Mouse (Mus musculus) lung, embryonic 16.5 days (tissue): Measurements from ENCODE around the gene Hephl1. TPM values are rescaled to one million over a fixed set of nuclear protein-coding genes. Genes with fewer than 3 reads are reported as not detected.

Experiments used
- ATAC-seq: fragments of 200-750 bp; cut with Nextera tagmentation; 2 replicates; pipeline ENCODE4 v1.8.0; 2017; ENCODE audit warnings: low read depth, mild to moderate bottlenecking, moderate library complexity
- H3K27ac ChIP-seq: fragments of 300-500 bp; sonication (generic); 2 replicates; pipeline ENCODE4 v1.5.1; 2014; ENCODE audit warnings: mild to moderate bottlenecking, control low read depth, low read length
- H3K27me3 ChIP-seq: fragments of 300-500 bp; sonication (generic); 2 replicates; pipeline ENCODE4 v1.6.1; 2014; ENCODE audit warnings: low read depth, low read length, mixed read lengths; ENCODE audit not compliant: control insufficient read depth, insufficient read depth
- H3K36me3 ChIP-seq: fragments of 300-500 bp; sonication (generic); 2 replicates; pipeline ENCODE4 v1.6.1; 2014; ENCODE audit warnings: low read length; ENCODE audit not compliant: control insufficient read depth, insufficient read depth
- H3K4me1 ChIP-seq: fragments of 300-500 bp; sonication (generic); replicated peaks from 2 replicates; pipeline ENCODE4 v1.6.1; 2014; ENCODE audit warnings: low read length, mixed read lengths; ENCODE audit not compliant: control insufficient read depth, insufficient read depth
- H3K4me2 ChIP-seq: fragments of 300-500 bp; sonication (generic); 2 replicates; pipeline ENCODE4 v1.6.1; 2014; ENCODE audit warnings: low read depth, low read length, control low read depth
- H3K4me3 ChIP-seq: fragments of 300-500 bp; sonication (generic); 2 replicates; pipeline ENCODE4 v1.5.1; 2014; ENCODE audit warnings: mild to moderate bottlenecking, low read length, control low read depth
- H3K9ac ChIP-seq: fragments of 300-500 bp; sonication (generic); 2 replicates; pipeline ENCODE4 v1.6.1; 2014; ENCODE audit warnings: low read length, control low read depth
- H3K9me3 ChIP-seq: fragments of 300-500 bp; sonication (generic); 2 replicates; pipeline ENCODE4 v1.6.1; 2016; ENCODE audit warnings: low read length; ENCODE audit not compliant: control insufficient read depth
- WGBS: fragments of 180-500 bp; shearing (Covaris S2); extraction: QIAGEN DNeasy Blood & Tissue Kit; methylation state at CpG from one replicate; pipeline ENCODE4 v1.1.7; 2014; 5-methylcytosine and 5-hydroxymethylcytosine counted together
- polyA plus RNA-seq: library from polyadenylated mRNA; unstranded; fragments of >200 nt; fragmentation: Nextera tagmentation; extraction: Ambion mirVana; gene quantifications from 2 replicates; pipeline ENCODE4 v1.2.1, GENCODE M21; 2015

Hephl1 gene
- polyA plus RNA-seq, 1 experiment from 2014 or later, result not detected

GRCm38 (mm10) chr9:15030771-15031170 is 81.1 kb downstream of the Hephl1 start:
- H3K4me3 ChIP-seq, result no peak overlapping the region
- 0 out of 2 replicates have a peak overlapping the region, but pooled peaks have one; percentile 8 for H3K4me2 ChIP-seq
- no peaks in the 10 kb centered on the region for H3K27me3 ChIP-seq
- 0 out of 2 replicates have a peak overlapping the region, but pooled peaks have one; percentile 25 for H3K27ac ChIP-seq
- ATAC-seq, result peak; percentile 84
- WGBS, result 38% methylated on average over 8 of the region's 8 CpGs
- H3K9me3 ChIP-seq, result no peaks in the 10 kb centered on the region
- H3K4me1 ChIP-seq, result peaks cover 12% of the 10 kb centered on the region
- no peaks in the 10 kb centered on the region for H3K36me3 ChIP-seq
- no peak overlapping the region for H3K9ac ChIP-seq

- Histone ChIP-seq H3K9ac (no peak overlapping the region), H3K36me3 (no peaks in the 10 kb centered on the region), H3K27me3 (no peaks in the 10 kb centered on the region), H3K4me3 (no peak overlapping the region), H3K4me1 (peaks cover 9% of the 10 kb centered on the region), H3K9me3 (no peaks in the 10 kb centered on the region), H3K27ac (no peak overlapping the region), H3K4me2 (no peak overlapping the region)
- 60% methylated on average over 4 of the region's 5 CpGs for WGBS
- peak; percentile 36; the same call in 1 of the 2 replicates for ATAC-seq
Observed at GRCm38 (mm10) chr9:15029025-15029727, 82.7 kb downstream of the Hephl1 start.

GRCm38 (mm10) chr9:15027725-15028124 is 84.2 kb downstream of the Hephl1 start:
- Histone ChIP-seq H3K9me3 (no peaks in the 10 kb centered on the region), H3K9ac (no peak overlapping the region), H3K4me1 (peaks cover 9% of the 10 kb centered on the region), H3K27ac (no peak overlapping the region), H3K36me3 (no peaks in the 10 kb centered on the region), H3K27me3 (no peaks in the 10 kb centered on the region), H3K4me3 (no peak overlapping the region), H3K4me2 (no peak overlapping the region)
- WGBS, result 68% methylated on average over 3 of the region's 3 CpGs
- no peak for ATAC-seq

- Histone ChIP-seq H3K9me3 (no peaks in the 10 kb centered on the region), H3K4me3 (no peak overlapping the region), H3K36me3 (no peaks in the 10 kb centered on the region), H3K27me3 (no peaks in the 10 kb centered on the region), H3K4me2 (no peak overlapping the region), H3K27ac (no peak overlapping the region), H3K9ac (no peak overlapping the region), H3K4me1 (no peaks in the 10 kb centered on the region)
- no peak for ATAC-seq
- WGBS, result 92% methylated on average over 1 of the region's 1 CpGs
Observed at GRCm38 (mm10) chr9:15023049-15023448, 88.9 kb downstream of the Hephl1 start.

- Histone ChIP-seq H3K27me3 (no peaks in the 10 kb centered on the region), H3K9me3 (no peaks in the 10 kb centered on the region), H3K4me3 (no peak overlapping the region), H3K27ac (no peak overlapping the region), H3K9ac (no peak overlapping the region), H3K4me1 (no peaks in the 10 kb centered on the region), H3K36me3 (no peaks in the 10 kb centered on the region), H3K4me2 (no peak overlapping the region)
- 80% methylated on average over 9 of the region's 9 CpGs for WGBS
- ATAC-seq, result no peak
Observed at GRCm38 (mm10) chr9:15021156-15021555, 90.8 kb downstream of the Hephl1 start.

GRCm38 (mm10) chr9:15020561-15021080 is 91.3 kb downstream of the Hephl1 start:
- H3K4me3 ChIP-seq, result no peak overlapping the region
- ATAC-seq, result no peak
- no peaks in the 10 kb centered on the region for H3K9me3 ChIP-seq
- no peak overlapping the region for H3K9ac ChIP-seq
- WGBS, result 87% methylated on average over 5 of the region's 5 CpGs
- no peak overlapping the region for H3K27ac ChIP-seq
- no peak overlapping the region for H3K4me2 ChIP-seq
- no peaks in the 10 kb centered on the region for H3K4me1 ChIP-seq
- H3K27me3 ChIP-seq, result no peaks in the 10 kb centered on the region
- H3K36me3 ChIP-seq, result no peaks in the 10 kb centered on the region

GRCm38 (mm10) chr9:15018756-15019131 is 93.2 kb downstream of the Hephl1 start:
- Histone ChIP-seq H3K27ac (no peak overlapping the region), H3K4me2 (no peak overlapping the region), H3K9me3 (no peaks in the 10 kb centered on the region), H3K9ac (no peak overlapping the region), H3K36me3 (no peaks in the 10 kb centered on the region; the same call in 1 of the 2 replicates), H3K4me1 (no peaks in the 10 kb centered on the region), H3K27me3 (no peaks in the 10 kb centered on the region), H3K4me3 (no peak overlapping the region)
- ATAC-seq, result no peak
- WGBS, result 73% methylated on average over 5 of the region's 5 CpGs

- Histone ChIP-seq H3K27me3 (no peaks in the 10 kb centered on the region), H3K4me2 (no peak overlapping the region), H3K9me3 (no peaks in the 10 kb centered on the region), H3K36me3 (no peaks in the 10 kb centered on the region; the same call in 1 of the 2 replicates), H3K4me1 (no peaks in the 10 kb centered on the region), H3K9ac (no peak overlapping the region), H3K4me3 (no peak overlapping the region), H3K27ac (no peak overlapping the region)
- ATAC-seq, result no peak; the same call in 1 of the 2 replicates
- WGBS, result 79% methylated on average over 18 of the region's 18 CpGs
Observed at GRCm38 (mm10) chr9:15017791-15018755, 93.8 kb downstream of the Hephl1 start.
